Mouse (Mus musculus) liver, embryonic 14.5 days (tissue): Measurements from ENCODE around the gene Ccdc96. TPM values are rescaled to one million over a fixed set of nuclear protein-coding genes. Genes with fewer than 3 reads are reported as not detected.
A peak's percentile ranks its signal among the peaks of the same experiment; 100 is the strongest.

Experiments used
- ATAC-seq: fragments of 200-750 bp; cut with Nextera tagmentation; 2 replicates; pipeline ENCODE4 v1.8.0; 2017; ENCODE audit warnings: moderate number of reproducible peaks, mild to moderate bottlenecking, moderate library complexity; ENCODE audit not compliant: insufficient read depth
- DNase-seq, 3 experiments: peaks; one replicate each; pipeline ENCODE4 v3.0.0-alpha.2; 2012 to 2013; ENCODE audit warnings: low read depth in 3 of 3, low spot score in 3 of 3
- H3K27ac ChIP-seq: fragments of 300-500 bp; sonication (generic); 2 replicates; pipeline ENCODE4 v1.5.1; 2014; ENCODE audit warnings: moderate library complexity, mild to moderate bottlenecking, control low read depth, inconsistent platforms
- H3K27me3 ChIP-seq: fragments of 300-500 bp; sonication (generic); 2 replicates; pipeline ENCODE4 v1.6.1; 2014; ENCODE audit warnings: mild to moderate bottlenecking, low read length, moderate library complexity; ENCODE audit not compliant: control insufficient read depth, insufficient read depth
- H3K36me3 ChIP-seq: fragments of 300-500 bp; sonication (generic); replicated peaks from 2 replicates; pipeline ENCODE4 v1.6.1; 2014; ENCODE audit warnings: low read depth; ENCODE audit not compliant: control insufficient read depth, insufficient read depth
- H3K4me1 ChIP-seq, 2 experiments: fragments of 200-500 bp in 1 of 2; fragments of 300-500 bp in 1 of 2; sonication (generic) in 1 of 2; replicated peaks; 2 replicates each; pipeline ENCODE4 v1.6.1; 2012 to 2014; ENCODE audit warnings: antibody characterized with exemption in 1 of 2, inconsistent platforms in 1 of 2, low read length in 1 of 2; ENCODE audit not compliant: control insufficient read depth in 2 of 2, insufficient read depth in 2 of 2
- H3K4me2 ChIP-seq: fragments of 300-500 bp; sonication (generic); 2 replicates; pipeline ENCODE4 v1.6.1; 2014; ENCODE audit warnings: low read depth, mild to moderate bottlenecking, control low read depth, moderate library complexity
- H3K4me3 ChIP-seq, 2 experiments: fragments of 200-500 bp in 1 of 2; fragments of 300-500 bp in 1 of 2; sonication (generic) in 1 of 2; 2 replicates each; pipeline ENCODE4 v1.5.1; 2012 to 2014; ENCODE audit warnings: low read depth in 2 of 2, low read length in 2 of 2, mild to moderate bottlenecking in 2 of 2, control low read depth in 1 of 2, inconsistent platforms in 1 of 2, moderate library complexity in 1 of 2; ENCODE audit not compliant: insufficient read depth in 1 of 2
- H3K9ac ChIP-seq: fragments of 300-500 bp; sonication (generic); replicated peaks from 2 replicates; pipeline ENCODE4 v1.6.1; 2014; ENCODE audit warnings: mild to moderate bottlenecking, control low read depth, moderate library complexity
- H3K9me3 ChIP-seq: fragments of 300-500 bp; sonication (generic); 2 replicates; pipeline ENCODE4 v1.6.1; 2016; ENCODE audit warnings: low read length, mixed read lengths; ENCODE audit not compliant: control insufficient read depth
- CTCF ChIP-seq: IDR thresholded peaks from 2 replicates; pipeline ENCODE4 v1.5.1; 2016; ENCODE audit warnings: antibody characterized with exemption, low read depth, control low read depth
- EP300 ChIP-seq: IDR thresholded peaks from 2 replicates; pipeline ENCODE4 v1.6.1; 2016; ENCODE audit warnings: antibody characterized with exemption, low read depth
- WGBS: fragments of 180-500 bp; shearing (Covaris S2); extraction: QIAGEN DNeasy Blood & Tissue Kit; methylation state at CpG from one replicate; pipeline ENCODE4 v1.1.7; 2014; ENCODE audit not compliant: insufficient replicate concordance; 5-methylcytosine and 5-hydroxymethylcytosine counted together
- polyA plus RNA-seq, 2 experiments: library from polyadenylated mRNA; depleted of rRNA in 1 of 2; stranded (reverse) in 1 of 2; unstranded in 1 of 2; fragments of >200 nt; fragmentation: Nextera tagmentation in 1 of 2; extraction: Ambion mirVana in 1 of 2; gene quantifications; 2 replicates each; pipeline versions ENCODE4 v1.2.1 to v1.2.3; 2012 to 2014

The Ccdc96 gene
- polyA plus RNA-seq, 2 experiments: 0.11 to 0.18 TPM

DNA sequence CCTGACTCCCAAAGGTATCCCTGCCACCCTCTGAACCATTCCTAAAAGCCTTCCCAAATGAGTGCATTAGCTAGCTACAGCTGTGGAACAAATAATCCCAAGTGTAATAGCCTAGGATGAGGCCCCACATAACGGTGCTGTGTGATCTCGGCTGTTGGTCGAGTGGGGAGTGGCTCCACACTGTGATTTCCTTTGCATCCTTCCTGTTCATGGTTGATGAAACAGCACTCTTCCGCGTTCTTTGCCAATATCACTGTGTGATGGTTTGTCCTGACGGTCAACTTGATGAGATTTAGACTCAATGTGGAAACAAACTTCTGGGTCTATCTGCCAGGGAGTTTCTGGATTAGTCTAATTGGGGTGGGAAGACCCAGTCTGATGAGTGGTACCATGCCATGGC, 31.6 kb upstream of the Ccdc96 start:
- Histone ChIP-seq H3K9ac (no peak overlapping the region), H3K36me3 (no peaks in the 10 kb centered on the region), H3K4me3 (no peak overlapping the region), H3K27ac (no peak overlapping the region), H3K4me2 (no peak overlapping the region), H3K4me1 (0 out of 4 replicates have a peak, but pooled peaks cover 0 to 2% of the 10 kb centered on the region in 2 experiments), H3K9me3 (no peaks in the 10 kb centered on the region), H3K27me3 (no peaks in the 10 kb centered on the region)
- TF ChIP-seq EP300: no peak
- TF ChIP-seq CTCF: no peak
- no peak for ATAC-seq
- no peak for DNase-seq
- 43% methylated on average over 6 of the region's 6 CpGs for WGBS

DNA sequence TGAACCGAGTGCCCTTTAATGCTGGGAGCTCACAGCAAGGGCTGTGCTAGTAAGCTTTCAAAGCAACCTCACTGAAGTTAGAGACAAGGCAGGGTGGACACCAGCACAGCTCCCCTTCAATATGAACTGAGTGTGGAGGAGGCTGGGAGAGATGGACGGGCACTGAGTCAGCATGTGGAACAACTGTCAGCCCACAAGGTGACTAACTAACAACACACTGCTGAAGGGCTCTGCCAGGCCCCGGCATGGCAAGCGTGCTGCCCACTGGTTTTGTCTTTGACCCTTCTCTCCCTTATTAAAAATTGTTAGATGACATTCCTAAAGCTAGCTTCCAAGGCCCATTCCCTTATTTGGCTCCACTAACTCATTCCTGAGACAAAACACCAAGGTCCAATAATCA, 26.7 kb upstream of the Ccdc96 start:
- ATAC-seq (no peak), DNase-seq (no peak)
- 55% methylated on average over 4 of the region's 4 CpGs for WGBS
- Histone ChIP-seq H3K36me3 (no peaks in the 10 kb centered on the region), H3K9me3 (no peaks in the 10 kb centered on the region), H3K4me3 (no peak overlapping the region), H3K4me1 (no peaks in the 10 kb centered on the region), H3K4me2 (no peak overlapping the region), H3K27ac (no peak overlapping the region), H3K9ac (no peak overlapping the region), H3K27me3 (no peaks in the 10 kb centered on the region)
- no peak for TF ChIP-seq EP300
- no peak for TF ChIP-seq CTCF

DNA sequence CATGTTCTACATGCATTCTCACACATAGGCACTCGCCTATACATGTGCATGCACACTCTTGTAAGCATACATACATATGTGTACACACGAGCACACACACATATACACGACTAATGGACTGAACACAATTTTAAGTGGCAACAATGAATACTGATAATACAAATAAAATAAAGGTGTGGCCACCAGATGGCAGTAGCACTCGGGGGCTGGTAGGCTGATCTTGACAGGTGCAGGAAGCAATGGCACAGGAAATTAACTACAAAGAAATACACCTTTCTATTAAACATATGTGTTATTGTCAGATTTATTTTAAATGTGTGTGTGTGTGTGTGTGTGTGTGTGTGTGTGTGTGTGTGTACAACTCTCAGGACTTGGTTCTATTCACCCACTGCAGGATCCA, 25.5 kb upstream of the Ccdc96 start:
- 5% methylated on average over 4 of the region's 4 CpGs for WGBS
- no peaks in the 10 kb centered on the region for H3K27me3 ChIP-seq
- no peaks in the 10 kb centered on the region; a peak in 2 of 4 replicates for H3K4me1 ChIP-seq
- TF ChIP-seq CTCF: peak; percentile 77
- TF ChIP-seq EP300: no peak
- H3K9me3 ChIP-seq: no peaks in the 10 kb centered on the region
- H3K9ac ChIP-seq: no peak overlapping the region
- H3K27ac ChIP-seq: no peak overlapping the region
- no peak overlapping the region for H3K4me2 ChIP-seq
- ATAC-seq (no peak), DNase-seq (no peak)
- H3K36me3 ChIP-seq: no peaks in the 10 kb centered on the region
- no peak overlapping the region for H3K4me3 ChIP-seq

DNA sequence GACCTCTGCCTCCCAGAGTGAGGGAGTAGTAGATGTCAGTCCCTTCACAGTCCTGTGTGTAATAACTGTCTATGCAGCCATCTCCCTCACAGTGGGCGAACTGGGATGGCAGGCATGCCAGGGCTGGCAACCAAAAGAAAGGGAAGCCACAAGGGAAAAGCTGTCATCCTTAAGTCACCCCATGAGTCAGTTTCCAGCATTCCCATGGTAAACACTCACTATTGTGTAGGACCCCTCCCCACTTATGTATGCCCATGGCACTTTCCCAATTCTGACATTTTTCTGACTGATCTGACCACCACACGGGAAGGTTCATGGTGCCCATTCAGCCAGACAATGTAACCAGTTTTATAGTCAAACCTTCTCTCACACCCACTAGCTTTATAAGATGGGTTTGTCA, 23.7 kb upstream of the Ccdc96 start:
- DNase-seq: no peak
- Histone ChIP-seq H3K36me3 (no peaks in the 10 kb centered on the region), H3K4me1 (peaks cover 0 to under 1% of the 10 kb centered on the region in 2 experiments; a peak in 3 of 4 replicates), H3K4me3 (no peak overlapping the region), H3K9me3 (no peaks in the 10 kb centered on the region), H3K27ac (no peak overlapping the region), H3K9ac (no peak overlapping the region), H3K27me3 (no peaks in the 10 kb centered on the region), H3K4me2 (no peak overlapping the region)
- no peak for ATAC-seq
- no peak for TF ChIP-seq EP300
- no peak for TF ChIP-seq CTCF
- WGBS: 63% methylated on average over 2 of the region's 2 CpGs

DNA sequence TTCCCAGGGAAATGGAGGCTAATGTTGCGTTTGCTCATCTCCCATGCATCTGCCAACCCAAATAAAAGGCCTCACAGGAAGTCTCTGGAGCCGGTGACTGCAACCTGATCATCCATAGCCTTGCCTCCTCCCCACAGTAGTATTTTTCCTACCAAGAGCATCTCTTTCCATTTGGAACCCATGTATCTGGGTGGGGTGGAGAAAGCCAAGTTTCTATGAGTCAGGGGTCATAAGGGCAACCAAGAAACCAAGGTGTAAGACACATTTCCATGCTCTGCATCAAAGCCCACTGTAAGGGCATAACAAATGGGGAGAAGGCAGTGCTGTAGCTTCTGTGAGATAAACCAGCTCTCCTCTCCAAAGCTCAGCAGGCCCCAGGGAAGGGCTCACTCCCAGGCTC, 23.2 kb upstream of the Ccdc96 start:
- TF ChIP-seq EP300: no peak
- no peak for TF ChIP-seq CTCF
- Histone ChIP-seq H3K27ac (no peak overlapping the region), H3K4me1 (peaks cover 3 to 6% of the 10 kb centered on the region in 2 experiments), H3K9ac (no peak overlapping the region), H3K36me3 (no peaks in the 10 kb centered on the region), H3K9me3 (no peaks in the 10 kb centered on the region), H3K4me3 (no peak overlapping the region), H3K27me3 (no peaks in the 10 kb centered on the region), H3K4me2 (no peak overlapping the region)
- no peak for DNase-seq
- 54% methylated on average over 2 of the region's 2 CpGs for WGBS
- no peak for ATAC-seq
